Comparison of ENCODE assay signal across 11 mouse cellular contexts in genomic region chr8:109312731-109313130, GRCm38 (mm10).
A peak's percentile ranks its signal among the peaks of the same experiment; 100 is the strongest.
DNase-seq lines count a peak whose midpoint lies in the region; ATAC-seq and TF ChIP-seq lines count a peak whose summit lies in the region.
"Had no signal": no experiment of that assay in that cellular context is flagged by ENCODE, and none has a peak within 500 bp of the region (broad histone marks: within the 10 kb centered on the region; RNA-seq: fewer than 3 reads in every experiment).

No protein-coding gene starts in this region.

- H3K4me2 ChIP-seq in kidney, embryonic 15.5 days, result no peak overlapping the region
- H3K4me2 ChIP-seq in hindbrain, embryonic 15.5 days, result no peak overlapping the region
- peak overlapping the region; percentile 42; the same call in 1 of the 2 replicates for H3K4me2 ChIP-seq in neural tube, embryonic 12.5 days (replicated peaks)
- H3K4me2 ChIP-seq in liver, embryonic 11.5 days, result no peak overlapping the region

- no peak overlapping the region for H3K9ac ChIP-seq in kidney, embryonic 15.5 days
- no peak overlapping the region for H3K9ac ChIP-seq in hindbrain, embryonic 15.5 days
- H3K9ac ChIP-seq in neural tube, embryonic 12.5 days, result 0 out of 2 replicates have a peak overlapping the region, but pooled peaks have one; percentile 9
- no peak overlapping the region for H3K9ac ChIP-seq in liver, embryonic 11.5 days (ENCODE audit: low read depth, low read length)
- H3K9ac ChIP-seq: liver, embryonic 14.5 days had no signal

- WGBS in kidney, embryonic 15.5 days, result 11% methylated on average over 8 of the region's 8 CpGs
- WGBS in hindbrain, embryonic 15.5 days, result 10% methylated on average over 8 of the region's 8 CpGs
- 3% methylated on average over 8 of the region's 8 CpGs for WGBS in neural tube, embryonic 12.5 days
- WGBS in liver, embryonic 11.5 days, result 24% methylated on average over 8 of the region's 8 CpGs

- no peaks in the 10 kb centered on the region for H3K36me3 ChIP-seq in kidney, embryonic 15.5 days
- H3K36me3 ChIP-seq in hindbrain, embryonic 15.5 days, result no peaks in the 10 kb centered on the region
- H3K36me3 ChIP-seq in neural tube, embryonic 12.5 days, result no peaks in the 10 kb centered on the region
- H3K36me3 ChIP-seq in liver, embryonic 11.5 days (ENCODE audit: control insufficient read depth, insufficient read depth, low read length), result no peaks in the 10 kb centered on the region

- peaks cover 26% of the 10 kb centered on the region for H3K4me1 ChIP-seq in kidney, embryonic 15.5 days
- peaks cover 31% of the 10 kb centered on the region for H3K4me1 ChIP-seq in hindbrain, embryonic 15.5 days (replicated peaks)
- H3K4me1 ChIP-seq in neural tube, embryonic 12.5 days, result peaks cover 34% of the 10 kb centered on the region
- H3K4me1 ChIP-seq in liver, embryonic 11.5 days (replicated peaks; ENCODE audit: control insufficient read depth, insufficient read depth, low read length), result no peaks in the 10 kb centered on the region; the same call in 1 of the 2 replicates

- no peak for TF ChIP-seq CTCF in gastrocnemius, adult 2 months (IDR thresholded peaks at IDR 0.05)

- intact Hi-C loops in gastrocnemius, adult 2 months (cut with DNase I), result no loop called here

- 0 out of 2 replicates have a peak overlapping the region, but pooled peaks have one; percentile 18 for H3K27ac ChIP-seq in kidney, embryonic 15.5 days
- H3K27ac ChIP-seq in hindbrain, embryonic 15.5 days (replicated peaks), result peak overlapping the region; percentile 57; the same call in 1 of the 2 replicates
- H3K27ac ChIP-seq in neural tube, embryonic 12.5 days, result peak overlapping the region; percentile 48
- no peak overlapping the region for H3K27ac ChIP-seq in liver, embryonic 11.5 days (ENCODE audit: low read depth, low read length)
- no peak overlapping the region for H3K27ac ChIP-seq in gastrocnemius, adult 2 months
- H3K27ac ChIP-seq: liver, embryonic 14.5 days had no signal

- DNase-seq in kidney, postnatal 36 days, result no peak
- DNase-seq in embryo, embryonic 10.5 days (ENCODE audit: low spot score), result peak; percentile 84
- DNase-seq in liver, embryonic 11.5 days (ENCODE audit: low spot score), result no peak
- no peak for DNase-seq in spleen, postnatal 14 days (ENCODE audit: low spot score in 2 of 2)
- no peak for DNase-seq in gastrocnemius, adult 2 months
- DNase-seq: adrenal gland, postnatal 10 days; cerebellum, adult 9-10 months had no signal

- ATAC-seq in kidney, embryonic 15.5 days (replicated peaks; ENCODE audit: low FRiP score), result peak; percentile 69
- ATAC-seq in hindbrain, embryonic 15.5 days (ENCODE audit: low FRiP score, low read depth), result no peak
- ATAC-seq in neural tube, embryonic 12.5 days (ENCODE audit: low FRiP score, low read depth), result peak; percentile 84
- ATAC-seq in liver, embryonic 11.5 days (replicated peaks; ENCODE audit: low FRiP score), result no peak

- H3K27me3 ChIP-seq in kidney, embryonic 15.5 days, result no peaks in the 10 kb centered on the region
- no peaks in the 10 kb centered on the region for H3K27me3 ChIP-seq in hindbrain, embryonic 15.5 days
- H3K27me3 ChIP-seq in neural tube, embryonic 12.5 days (replicated peaks), result no peaks in the 10 kb centered on the region
- no peaks in the 10 kb centered on the region for H3K27me3 ChIP-seq in liver, embryonic 11.5 days (replicated peaks; ENCODE audit: control insufficient read depth, insufficient read depth, low read length)

- no peak overlapping the region for H3K4me3 ChIP-seq in kidney, embryonic 15.5 days (replicated peaks)
- no peak overlapping the region for H3K4me3 ChIP-seq in hindbrain, embryonic 15.5 days
- no peak overlapping the region for H3K4me3 ChIP-seq in neural tube, embryonic 12.5 days
- H3K4me3 ChIP-seq in liver, embryonic 11.5 days (ENCODE audit: low read depth, low read length), result no peak overlapping the region
- no peak overlapping the region for H3K4me3 ChIP-seq in gastrocnemius, adult 2 months

- 0 out of 2 replicates have a peak, but pooled peaks cover 3% of the 10 kb centered on the region for H3K9me3 ChIP-seq in kidney, embryonic 15.5 days (replicated peaks)
- no peaks in the 10 kb centered on the region for H3K9me3 ChIP-seq in hindbrain, embryonic 15.5 days
- no peaks in the 10 kb centered on the region for H3K9me3 ChIP-seq in neural tube, embryonic 12.5 days
- no peaks in the 10 kb centered on the region for H3K9me3 ChIP-seq in liver, embryonic 11.5 days (ENCODE audit: control insufficient read depth, low read length)

Comparison
In these comparisons a context has a peak if more than half of its experiments do, and no peak if none do; other contexts are left out.
1. ATAC-seq: peak in kidney, embryonic 15.5 days (single experiment) and neural tube, embryonic 12.5 days (single experiment); none in hindbrain, embryonic 15.5 days (single experiment) and liver, embryonic 11.5 days (single experiment).
2. H3K27ac ChIP-seq: peak in kidney, embryonic 15.5 days (single experiment), hindbrain, embryonic 15.5 days (single experiment) and neural tube, embryonic 12.5 days (single experiment); none in liver, embryonic 11.5 days (single experiment) and gastrocnemius, adult 2 months (single experiment).